Mouse (Mus musculus) hindbrain, embryonic 13.5 days (tissue): Measurements from ENCODE around the gene Rfx2. TPM values are rescaled to one million over a fixed set of nuclear protein-coding genes. Genes with fewer than 3 reads are reported as not detected.
A peak's percentile ranks its signal among the peaks of the same experiment; 100 is the strongest.

Experiments used
- ATAC-seq: fragments of 200-750 bp; cut with Nextera tagmentation; 2 replicates; pipeline ENCODE4 v1.8.0; 2017; ENCODE audit warnings: moderate TSS enrichment; ENCODE audit not compliant: low FRiP score
- H3K27ac ChIP-seq: fragments of 300-500 bp; sonication (generic); 2 replicates; pipeline ENCODE4 v1.5.1; 2015; ENCODE audit warnings: inconsistent platforms, mild to moderate bottlenecking, moderate library complexity
- H3K27me3 ChIP-seq: fragments of 300-500 bp; sonication (generic); 2 replicates; pipeline ENCODE4 v1.6.1; 2015; ENCODE audit warnings: mild to moderate bottlenecking, inconsistent platforms
- H3K36me3 ChIP-seq: fragments of 300-500 bp; sonication (generic); 2 replicates; pipeline ENCODE4 v1.6.1; 2015; ENCODE audit warnings: mild to moderate bottlenecking, inconsistent platforms
- H3K4me1 ChIP-seq: fragments of 300-500 bp; sonication (generic); replicated peaks from 2 replicates; pipeline ENCODE4 v1.6.1; 2015; ENCODE audit warnings: inconsistent platforms
- H3K4me2 ChIP-seq: fragments of 300-500 bp; sonication (generic); 2 replicates; pipeline ENCODE4 v1.6.1; 2015; ENCODE audit warnings: inconsistent platforms, mild to moderate bottlenecking, moderate library complexity
- H3K4me3 ChIP-seq: fragments of 300-500 bp; sonication (generic); 2 replicates; pipeline ENCODE4 v1.5.1; 2015; ENCODE audit warnings: mild to moderate bottlenecking, inconsistent platforms
- H3K9ac ChIP-seq: fragments of 300-500 bp; sonication (generic); 2 replicates; pipeline ENCODE4 v1.6.1; 2015; ENCODE audit warnings: mild to moderate bottlenecking, inconsistent platforms
- H3K9me3 ChIP-seq: fragments of 300-500 bp; sonication (generic); 2 replicates; pipeline ENCODE4 v1.6.1; 2016; ENCODE audit warnings: inconsistent platforms
- WGBS: fragments of 180-500 bp; shearing (Covaris S2); methylation state at CpG from one replicate; pipeline ENCODE4 v1.1.7; 2015; 5-methylcytosine and 5-hydroxymethylcytosine counted together
- polyA plus RNA-seq: library from polyadenylated mRNA; unstranded; fragments of >200 nt; fragmentation: Nextera tagmentation; extraction: Ambion mirVana; gene quantifications from 2 replicates; pipeline ENCODE4 v1.2.1, GENCODE M21; 2015

Rfx2 gene
- polyA plus RNA-seq = 5.6 and 8.0 TPM in 2 replicates

GRCm38 (mm10) chr17:56830411-56831110 is at the start of gene Rfx2:
Rfx2 (minus strand) TSS chr17:56831013.
- no peak for ATAC-seq
- Histone ChIP-seq H3K4me1 (peaks cover 14% of the 10 kb centered on the region), H3K4me3 (peak within 1 kb of the TSS; percentile 53), H3K9me3 (no peaks in the 10 kb centered on the region), H3K27ac (peak within 1 kb of the TSS; percentile 36; the same call in 1 of the 2 replicates), H3K27me3 (peaks cover 24% of the 10 kb centered on the region), H3K36me3 (no peaks in the 10 kb centered on the region), H3K4me2 (peak within 1 kb of the TSS; percentile 68), H3K9ac (peak within 1 kb of the TSS; percentile 64)
- under 1% methylated on average over 59 of the region's 62 CpGs for WGBS

DNA sequence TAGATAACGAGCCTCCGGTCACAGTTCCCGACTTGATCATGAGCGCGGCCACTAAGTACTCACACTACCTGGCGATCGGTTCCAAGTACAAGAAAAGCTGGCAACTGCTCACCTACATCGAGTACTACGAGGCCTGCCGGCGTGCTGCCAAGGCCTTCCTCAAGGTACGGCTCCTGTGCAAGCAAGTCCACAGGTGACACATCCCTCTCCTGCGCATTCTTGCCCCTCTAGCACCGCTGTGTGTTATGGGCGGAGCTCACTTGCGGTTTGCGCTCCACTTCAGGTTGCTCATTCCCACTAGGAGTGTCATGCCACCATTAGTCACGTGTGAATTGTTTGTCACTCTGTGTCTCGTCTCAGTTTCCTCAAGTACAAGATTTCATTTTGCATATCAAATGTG is 46.6 kb upstream of the Rfx2 start:
- Histone ChIP-seq H3K4me3 (no peak overlapping the region), H3K27ac (no peak overlapping the region), H3K27me3 (0 out of 2 replicates have a peak, but pooled peaks cover 2% of the 10 kb centered on the region), H3K36me3 (no peaks in the 10 kb centered on the region), H3K4me2 (no peak overlapping the region), H3K9ac (no peak overlapping the region), H3K4me1 (no peaks in the 10 kb centered on the region), H3K9me3 (no peaks in the 10 kb centered on the region)
- 93% methylated on average over 19 of the region's 19 CpGs for WGBS
- no peak for ATAC-seq

DNA sequence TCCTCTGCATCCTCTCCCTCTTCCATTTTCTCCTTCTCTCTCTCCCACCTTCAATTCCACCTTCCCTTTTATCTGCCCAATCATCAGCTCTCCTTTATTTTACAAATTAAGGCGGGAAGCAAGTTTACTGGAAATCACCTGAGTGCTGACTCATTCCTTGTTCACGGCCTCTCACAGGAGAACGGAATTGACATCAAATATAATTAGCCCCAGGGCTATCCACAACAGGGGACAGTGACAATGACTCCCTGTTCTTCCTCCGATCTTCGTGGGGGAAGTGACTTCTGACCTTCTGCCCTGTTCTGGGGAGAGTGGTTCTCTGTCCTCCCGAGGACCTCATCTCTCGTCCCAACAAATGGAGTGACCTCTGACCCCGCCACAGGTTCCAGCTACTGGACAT is 46.2 kb upstream of the Rfx2 start:
- Histone ChIP-seq H3K4me3 (no peak overlapping the region), H3K27me3 (0 out of 2 replicates have a peak, but pooled peaks cover 2% of the 10 kb centered on the region), H3K4me1 (no peaks in the 10 kb centered on the region), H3K27ac (no peak overlapping the region), H3K9me3 (no peaks in the 10 kb centered on the region), H3K9ac (no peak overlapping the region), H3K36me3 (no peaks in the 10 kb centered on the region), H3K4me2 (no peak overlapping the region)
- 66% methylated on average over 8 of the region's 8 CpGs for WGBS
- ATAC-seq = no peak

GRCm38 (mm10) chr17:56876465-56876864 is 45.7 kb upstream of the Rfx2 start:
- Histone ChIP-seq H3K9me3 (no peaks in the 10 kb centered on the region), H3K4me1 (no peaks in the 10 kb centered on the region), H3K36me3 (no peaks in the 10 kb centered on the region), H3K4me2 (no peak overlapping the region), H3K27me3 (0 out of 2 replicates have a peak, but pooled peaks cover 2% of the 10 kb centered on the region), H3K9ac (no peak overlapping the region), H3K27ac (no peak overlapping the region), H3K4me3 (no peak overlapping the region)
- ATAC-seq = no peak
- 87% methylated on average over 3 of the region's 3 CpGs for WGBS

DNA sequence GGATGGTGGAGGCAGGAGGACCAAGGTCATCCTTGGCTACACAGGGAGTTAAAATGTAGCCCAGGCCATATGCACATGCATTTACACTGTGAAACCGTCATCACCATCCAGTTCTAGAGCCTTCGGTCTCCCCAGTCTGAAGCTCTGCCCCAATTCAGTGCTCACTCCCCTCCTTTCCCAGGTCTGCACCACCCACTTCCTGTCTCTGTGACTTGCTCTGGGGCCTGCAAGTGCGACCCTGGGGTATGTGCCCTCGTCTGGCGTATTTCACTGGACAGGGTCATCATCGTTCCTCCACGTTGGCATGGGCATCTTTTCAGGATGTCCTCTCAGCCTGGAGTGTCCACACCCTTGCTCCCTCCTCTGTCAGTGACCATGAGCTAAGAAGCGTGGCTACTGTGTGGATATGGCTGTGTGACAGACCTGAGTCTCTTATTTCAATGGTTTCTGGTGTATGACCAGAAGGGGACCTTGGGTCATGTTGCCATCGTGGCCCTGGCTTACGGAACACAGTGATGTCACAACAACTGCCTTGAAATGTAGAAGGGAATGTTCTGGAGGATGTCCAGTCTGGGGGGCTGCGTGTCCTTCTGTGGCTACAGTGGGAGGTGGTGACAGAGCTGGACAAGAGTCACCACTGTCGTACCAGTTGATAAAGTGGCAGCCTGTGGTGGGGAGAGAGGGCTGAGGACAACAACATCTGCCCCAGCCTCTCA is 44.3 kb upstream of the Rfx2 start, which contains the start of gene 1700061G19Rik:
Gene 1700061G19Rik (plus strand): TSS at position 542 of the 716 bp plus-strand sequence.
- Histone ChIP-seq H3K9me3 (no peaks in the 10 kb centered on the region), H3K9ac (no peak within 1 kb of the TSS), H3K4me3 (no peak within 1 kb of the TSS), H3K36me3 (no peaks in the 10 kb centered on the region), H3K4me2 (no peak within 1 kb of the TSS), H3K27ac (no peak within 1 kb of the TSS), H3K4me1 (no peaks in the 10 kb centered on the region), H3K27me3 (0 out of 2 replicates have a peak, but pooled peaks cover 2% of the 10 kb centered on the region)
- ATAC-seq = no peak
- 90% methylated on average over 12 of the region's 12 CpGs for WGBS

- no peak within 1 kb of the TSS for H3K9ac ChIP-seq
- no peak for ATAC-seq
- H3K4me1 ChIP-seq = no peaks in the 10 kb centered on the region
- H3K27ac ChIP-seq = no peak within 1 kb of the TSS
- no peak within 1 kb of the TSS for H3K4me2 ChIP-seq
- H3K4me3 ChIP-seq = no peak within 1 kb of the TSS
- no peaks in the 10 kb centered on the region for H3K36me3 ChIP-seq
- no peaks in the 10 kb centered on the region for H3K9me3 ChIP-seq
- 84% methylated on average over 2 of the region's 2 CpGs for WGBS
- 0 out of 2 replicates have a peak, but pooled peaks cover 2% of the 10 kb centered on the region for H3K27me3 ChIP-seq
Observed at GRCm38 (mm10) chr17:56874237-56874636, 43.4 kb upstream of the Rfx2 start, which contains the start of gene Acsbg2. Acsbg2 (minus strand) TSS chr17:56874447.

DNA sequence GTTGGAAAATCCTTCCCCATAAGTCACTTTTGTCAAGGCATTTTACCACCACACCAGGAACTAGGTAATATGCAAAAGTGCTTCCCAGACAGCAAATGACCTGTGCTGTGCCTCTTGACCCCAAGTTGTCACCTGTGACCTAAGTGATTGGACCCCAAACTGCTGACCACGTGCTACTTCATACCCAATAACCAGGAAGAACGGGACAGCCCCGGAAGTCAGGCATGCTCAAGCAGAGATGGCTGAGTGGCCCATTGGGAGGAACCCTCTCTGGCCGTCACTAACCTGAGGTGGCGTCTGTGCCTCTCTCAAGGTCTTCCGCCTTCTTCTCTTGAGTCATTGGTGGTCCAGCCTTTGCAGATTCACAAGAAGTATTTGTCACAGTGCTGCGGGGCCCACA is 41.7 kb upstream of the Rfx2 start:
- Histone ChIP-seq H3K4me1 (no peaks in the 10 kb centered on the region), H3K27ac (no peak overlapping the region), H3K27me3 (0 out of 2 replicates have a peak, but pooled peaks cover 2% of the 10 kb centered on the region), H3K36me3 (no peaks in the 10 kb centered on the region), H3K9ac (no peak overlapping the region), H3K4me2 (no peak overlapping the region), H3K4me3 (no peak overlapping the region), H3K9me3 (no peaks in the 10 kb centered on the region)
- no peak for ATAC-seq
- 83% methylated on average over 7 of the region's 7 CpGs for WGBS

DNA sequence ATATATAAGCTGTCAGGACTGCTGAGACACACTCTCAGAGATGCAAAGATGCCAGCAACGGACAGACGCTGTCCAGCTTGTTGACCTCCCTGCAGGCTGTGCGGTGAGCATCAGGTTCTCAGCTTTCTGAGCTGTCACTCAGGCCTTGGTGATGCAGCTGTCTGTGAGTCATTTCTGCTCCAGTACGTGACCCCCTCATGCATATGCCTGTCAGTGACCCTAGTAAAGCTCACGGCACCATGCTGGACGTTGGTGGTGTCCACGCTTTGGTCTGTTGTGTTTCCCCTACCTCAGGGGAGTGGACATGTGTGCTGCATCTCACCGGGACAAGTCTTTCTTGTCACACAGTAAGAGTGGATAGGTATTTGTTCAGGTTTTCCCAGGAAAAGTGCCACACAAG is 41.0 kb upstream of the Rfx2 start:
- Histone ChIP-seq H3K27ac (no peak overlapping the region), H3K36me3 (no peaks in the 10 kb centered on the region), H3K27me3 (0 out of 2 replicates have a peak, but pooled peaks cover 2% of the 10 kb centered on the region), H3K9me3 (no peaks in the 10 kb centered on the region), H3K9ac (no peak overlapping the region), H3K4me1 (no peaks in the 10 kb centered on the region), H3K4me2 (no peak overlapping the region), H3K4me3 (no peak overlapping the region)
- 73% methylated on average over 8 of the region's 8 CpGs for WGBS
- ATAC-seq = no peak

DNA sequence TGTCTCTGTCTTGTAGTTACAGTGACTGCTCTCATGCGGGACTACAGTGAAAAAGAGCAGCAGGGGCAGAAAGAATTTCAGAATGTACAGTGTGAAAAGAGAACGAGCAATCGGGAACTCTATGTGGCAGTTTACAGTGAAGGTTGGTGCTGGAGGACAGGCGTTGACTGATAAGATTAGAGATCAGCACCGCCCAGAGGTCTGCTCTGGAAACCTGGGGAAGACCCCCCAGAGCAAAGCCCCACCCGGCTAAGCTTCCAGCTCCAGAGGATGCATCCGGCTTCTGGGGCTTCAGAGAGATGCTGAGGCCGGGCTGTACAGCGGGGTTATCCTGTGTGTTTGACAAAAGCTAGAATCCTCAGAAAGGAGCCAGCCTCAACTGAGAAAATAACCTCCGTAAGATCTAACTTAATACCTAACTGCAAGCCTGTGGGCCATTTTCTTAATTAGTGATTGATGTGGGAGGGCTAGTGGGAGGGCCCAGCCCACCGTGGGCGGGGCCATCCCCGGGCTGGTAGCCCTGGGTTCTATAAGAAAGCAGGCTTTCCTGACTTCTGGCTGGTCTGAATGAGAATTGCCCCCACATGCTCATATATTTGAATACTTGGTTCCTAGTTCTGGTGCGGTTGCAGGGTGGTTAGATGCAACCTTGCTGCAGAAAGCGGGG is 39.6 kb upstream of the Rfx2 start:
- Histone ChIP-seq H3K4me1 (no peaks in the 10 kb centered on the region), H3K36me3 (no peaks in the 10 kb centered on the region), H3K9me3 (no peaks in the 10 kb centered on the region), H3K27ac (no peak overlapping the region), H3K4me2 (no peak overlapping the region), H3K27me3 (0 out of 2 replicates have a peak, but pooled peaks cover 2% of the 10 kb centered on the region), H3K9ac (no peak overlapping the region), H3K4me3 (no peak overlapping the region)
- 78% methylated on average over 15 of the region's 15 CpGs for WGBS
- no peak for ATAC-seq

DNA sequence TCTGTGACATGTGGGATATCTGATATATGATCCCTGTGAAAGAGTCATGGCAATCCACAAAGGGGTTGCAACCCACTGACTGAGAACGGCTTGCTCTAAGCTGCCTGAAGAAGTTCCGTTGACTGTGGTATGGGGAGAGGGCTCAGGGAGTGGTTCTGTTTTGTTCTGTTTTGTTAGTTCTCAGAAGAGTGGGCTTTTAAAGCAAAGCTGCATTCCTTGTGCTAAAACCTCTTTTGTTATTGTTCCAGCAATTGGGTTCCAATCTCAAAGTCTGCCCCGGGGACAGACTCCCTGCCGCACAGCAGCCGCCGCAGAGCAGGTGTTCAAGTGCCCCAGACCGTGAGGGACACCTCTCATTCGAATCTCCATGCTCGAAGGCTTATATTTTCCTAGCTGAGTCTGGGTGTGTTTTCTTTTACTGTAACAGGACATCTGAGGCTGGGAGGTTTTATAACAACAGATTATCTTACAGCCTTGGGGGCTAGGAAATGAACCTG is 38.7 kb upstream of the Rfx2 start:
- no peak for ATAC-seq
- H3K9ac ChIP-seq = no peak overlapping the region
- no peaks in the 10 kb centered on the region for H3K4me1 ChIP-seq
- H3K4me3 ChIP-seq = no peak overlapping the region
- H3K9me3 ChIP-seq = no peaks in the 10 kb centered on the region
- 0 out of 2 replicates have a peak, but pooled peaks cover 2% of the 10 kb centered on the region for H3K27me3 ChIP-seq
- no peak overlapping the region for H3K4me2 ChIP-seq
- no peak overlapping the region for H3K27ac ChIP-seq
- 58% methylated on average over 9 of the region's 9 CpGs for WGBS
- H3K36me3 ChIP-seq = no peaks in the 10 kb centered on the region

DNA sequence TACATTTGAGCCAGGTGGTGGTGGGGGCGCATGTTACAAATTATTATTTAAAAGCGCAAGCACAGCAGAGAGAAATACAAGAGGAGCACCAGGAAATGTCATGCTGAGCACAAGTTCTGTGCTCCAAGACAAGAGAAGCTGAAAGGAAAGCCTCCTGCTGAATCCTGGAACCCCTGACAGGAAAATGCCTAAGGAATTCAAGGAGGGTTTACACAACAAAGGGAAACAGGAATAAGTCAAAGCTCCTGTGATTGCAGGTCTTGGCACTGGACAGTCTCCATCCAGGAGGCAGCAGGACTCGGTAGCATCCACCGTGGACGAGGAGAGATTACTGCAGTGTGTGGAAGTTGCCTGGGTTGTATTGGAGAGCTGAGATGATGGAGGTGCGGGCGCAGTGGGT is 35.3 kb upstream of the Rfx2 start:
- no peak for ATAC-seq
- H3K27ac ChIP-seq = no peak overlapping the region

GRCm38 (mm10) chr17:56861197-56861596 is 30.4 kb upstream of the Rfx2 start:
- H3K4me1 ChIP-seq = no peaks in the 10 kb centered on the region
- H3K4me2 ChIP-seq = no peak overlapping the region
- no peak overlapping the region for H3K27ac ChIP-seq
- H3K4me3 ChIP-seq = no peak overlapping the region
- H3K9ac ChIP-seq = no peak overlapping the region
- WGBS = 60% methylated on average over 3 of the region's 3 CpGs
- H3K36me3 ChIP-seq = no peaks in the 10 kb centered on the region
- no peaks in the 10 kb centered on the region for H3K27me3 ChIP-seq
- H3K9me3 ChIP-seq = no peaks in the 10 kb centered on the region
- no peak for ATAC-seq

More for the DNA sequence above, 35.3 kb upstream of the Rfx2 start:
- no peaks in the 10 kb centered on the region for H3K27me3 ChIP-seq
- H3K36me3 ChIP-seq = no peaks in the 10 kb centered on the region
- 83% methylated on average over 7 of the region's 7 CpGs for WGBS
- H3K9ac ChIP-seq = no peak overlapping the region
- no peak overlapping the region for H3K4me3 ChIP-seq
- H3K9me3 ChIP-seq = no peaks in the 10 kb centered on the region
- no peak overlapping the region for H3K4me2 ChIP-seq
- H3K4me1 ChIP-seq = no peaks in the 10 kb centered on the region
